Mouse (Mus musculus) forebrain, embryonic 15.5 days (tissue): ENCODE results near the gene Dhcr24. TPM values are rescaled to one million over a fixed set of nuclear protein-coding genes. Genes with fewer than 3 reads are reported as not detected.
A peak's percentile ranks its signal among the peaks of the same experiment; 100 is the strongest.

Experiments
- ATAC-seq: fragments of 200-750 bp; cut with Nextera tagmentation; replicated peaks from 2 replicates; pipeline ENCODE4 v1.8.0; 2017; ENCODE audit warnings: mild to moderate bottlenecking, moderate TSS enrichment, moderate library complexity
- H3K27ac ChIP-seq: fragments of 300-500 bp; sonication (generic); replicated peaks from 2 replicates; pipeline ENCODE4 v1.5.1; 2015; ENCODE audit warnings: mild to moderate bottlenecking, inconsistent platforms
- H3K27me3 ChIP-seq: fragments of 300-500 bp; sonication (generic); 2 replicates; pipeline ENCODE4 v1.6.1; 2015; ENCODE audit warnings: inconsistent platforms
- H3K36me3 ChIP-seq: fragments of 300-500 bp; sonication (generic); 2 replicates; pipeline ENCODE4 v1.6.1; 2015; ENCODE audit warnings: mild to moderate bottlenecking, inconsistent platforms
- H3K4me1 ChIP-seq: fragments of 300-500 bp; sonication (generic); 2 replicates; pipeline ENCODE4 v1.6.1; 2015; ENCODE audit warnings: inconsistent platforms
- H3K4me2 ChIP-seq: fragments of 300-500 bp; sonication (generic); replicated peaks from 2 replicates; pipeline ENCODE4 v1.6.1; 2015; ENCODE audit warnings: mild to moderate bottlenecking, inconsistent platforms
- H3K4me3 ChIP-seq: fragments of 300-500 bp; sonication (generic); 2 replicates; pipeline ENCODE4 v1.5.1; 2015; ENCODE audit warnings: mild to moderate bottlenecking, inconsistent platforms
- H3K9ac ChIP-seq: fragments of 300-500 bp; sonication (generic); replicated peaks from 2 replicates; pipeline ENCODE4 v1.6.1; 2015; ENCODE audit warnings: mild to moderate bottlenecking, inconsistent platforms
- H3K9me3 ChIP-seq: fragments of 300-500 bp; sonication (generic); 2 replicates; pipeline ENCODE4 v1.6.1; 2016; ENCODE audit warnings: inconsistent platforms
- WGBS: fragments of 180-500 bp; shearing (Covaris S2); methylation state at CpG from one replicate; pipeline ENCODE4 v1.1.7; 2015; ENCODE audit warnings: mixed read lengths; 5-methylcytosine and 5-hydroxymethylcytosine counted together
- polyA plus RNA-seq: library from polyadenylated mRNA; unstranded; fragments of >200 nt; fragmentation: Nextera tagmentation; extraction: Ambion mirVana; gene quantifications from 2 replicates; pipeline ENCODE4 v1.2.1, GENCODE M21; 2015

Gene Dhcr24
- polyA plus RNA-seq, 1 experiment from 2014 or later = 4.5 TPM

- no peak overlapping the region for H3K27ac ChIP-seq
- no peaks in the 10 kb centered on the region for H3K9me3 ChIP-seq
- WGBS = 57% methylated on average over 3 of the region's 3 CpGs
- H3K27me3 ChIP-seq = no peaks in the 10 kb centered on the region
- no peaks in the 10 kb centered on the region for H3K36me3 ChIP-seq
- no peaks in the 10 kb centered on the region for H3K4me1 ChIP-seq
- no peak overlapping the region for H3K4me2 ChIP-seq
- H3K4me3 ChIP-seq = no peak overlapping the region
- H3K9ac ChIP-seq = no peak overlapping the region
- no peak for ATAC-seq
These were observed 19.3 kb upstream of the Dhcr24 start for GRCm38 (mm10) chr4:106541491-106541890.

- no peak for ATAC-seq
- WGBS = 89% methylated on average over 2 of the region's 2 CpGs
These were observed 18.6 kb upstream of the Dhcr24 start for GRCm38 (mm10) chr4:106542211-106542610.

GRCm38 (mm10) chr4:106545817-106546373 lies 14.9 kb upstream of the Dhcr24 start:
- Histone ChIP-seq H3K4me3 (no peak overlapping the region), H3K27me3 (no peaks in the 10 kb centered on the region), H3K9ac (no peak overlapping the region), H3K36me3 (no peaks in the 10 kb centered on the region), H3K4me2 (no peak overlapping the region), H3K9me3 (no peaks in the 10 kb centered on the region), H3K27ac (no peak overlapping the region), H3K4me1 (no peaks in the 10 kb centered on the region)
- 75% methylated on average over 8 of the region's 8 CpGs for WGBS
- no peak for ATAC-seq

More at GRCm38 (mm10) chr4:106542211-106542610, 18.6 kb upstream of the Dhcr24 start:
- no peak overlapping the region for H3K4me3 ChIP-seq
- no peaks in the 10 kb centered on the region for H3K27me3 ChIP-seq
- no peaks in the 10 kb centered on the region for H3K9me3 ChIP-seq
- H3K27ac ChIP-seq = no peak overlapping the region
- H3K4me1 ChIP-seq = no peaks in the 10 kb centered on the region
- H3K9ac ChIP-seq = no peak overlapping the region
- no peaks in the 10 kb centered on the region for H3K36me3 ChIP-seq
- H3K4me2 ChIP-seq = no peak overlapping the region

GRCm38 (mm10) chr4:106546896-106547295 lies 13.9 kb upstream of the Dhcr24 start:
- ATAC-seq = no peak
- Histone ChIP-seq H3K27me3 (no peaks in the 10 kb centered on the region), H3K9me3 (no peaks in the 10 kb centered on the region), H3K4me2 (no peak overlapping the region), H3K4me3 (no peak overlapping the region), H3K4me1 (no peaks in the 10 kb centered on the region), H3K27ac (no peak overlapping the region), H3K36me3 (no peaks in the 10 kb centered on the region), H3K9ac (no peak overlapping the region)
- 76% methylated on average over 1 of the region's 1 CpGs for WGBS

- no peaks in the 10 kb centered on the region for H3K9me3 ChIP-seq
- 85% methylated on average over 3 of the region's 3 CpGs for WGBS
- no peaks in the 10 kb centered on the region for H3K4me1 ChIP-seq
- H3K27me3 ChIP-seq = no peaks in the 10 kb centered on the region
- no peaks in the 10 kb centered on the region for H3K36me3 ChIP-seq
- ATAC-seq = no peak
- H3K4me3 ChIP-seq = no peak overlapping the region
- H3K4me2 ChIP-seq = no peak overlapping the region
- H3K9ac ChIP-seq = no peak overlapping the region
- H3K27ac ChIP-seq = no peak overlapping the region
These were observed 12.7 kb upstream of the Dhcr24 start for GRCm38 (mm10) chr4:106548113-106548512.

GRCm38 (mm10) chr4:106550516-106551166 lies 10.2 kb upstream of the Dhcr24 start:
- H3K9ac ChIP-seq = no peak overlapping the region
- H3K4me3 ChIP-seq = no peak overlapping the region
- no peak overlapping the region for H3K27ac ChIP-seq
- ATAC-seq = no peak
- H3K4me1 ChIP-seq = no peaks in the 10 kb centered on the region
- no peaks in the 10 kb centered on the region for H3K27me3 ChIP-seq
- H3K4me2 ChIP-seq = no peak overlapping the region
- no peaks in the 10 kb centered on the region for H3K36me3 ChIP-seq
- no peaks in the 10 kb centered on the region for H3K9me3 ChIP-seq
- WGBS = 64% methylated on average over 8 of the region's 8 CpGs

GRCm38 (mm10) chr4:106557262-106557661 lies 3.6 kb upstream of the Dhcr24 start:
- peaks cover 18% of the 10 kb centered on the region for H3K4me1 ChIP-seq
- no peak overlapping the region for H3K4me3 ChIP-seq
- no peak overlapping the region for H3K9ac ChIP-seq
- no peak for ATAC-seq
- H3K9me3 ChIP-seq = no peaks in the 10 kb centered on the region
- no peaks in the 10 kb centered on the region for H3K27me3 ChIP-seq
- no peaks in the 10 kb centered on the region for H3K36me3 ChIP-seq
- H3K27ac ChIP-seq = no peak overlapping the region
- H3K4me2 ChIP-seq = no peak overlapping the region
- WGBS = 87% methylated on average over 5 of the region's 5 CpGs

- no peak overlapping the region for H3K27ac ChIP-seq
- no peak overlapping the region for H3K9ac ChIP-seq
- H3K4me2 ChIP-seq = no peak overlapping the region
- no peaks in the 10 kb centered on the region for H3K36me3 ChIP-seq
- no peak overlapping the region for H3K4me3 ChIP-seq
- WGBS = no CpG with 5 or more reads among the region's 1 CpGs
- no peaks in the 10 kb centered on the region for H3K9me3 ChIP-seq
- peaks cover 25% of the 10 kb centered on the region for H3K4me1 ChIP-seq
- H3K27me3 ChIP-seq = no peaks in the 10 kb centered on the region
- ATAC-seq = no peak
These were observed 2.9 kb upstream of the Dhcr24 start for GRCm38 (mm10) chr4:106557978-106558377.

- H3K27me3 ChIP-seq = no peaks in the 10 kb centered on the region
- H3K36me3 ChIP-seq = peaks cover 5% of the 10 kb centered on the region; the same call in 1 of the 2 replicates
- WGBS = 31% methylated on average over 13 of the region's 13 CpGs
- H3K4me3 ChIP-seq = peak overlapping the region; percentile 84; the same call in 1 of the 2 replicates
- no peak overlapping the region for H3K9ac ChIP-seq
- H3K4me2 ChIP-seq = peak overlapping the region; percentile 87
- no peaks in the 10 kb centered on the region for H3K9me3 ChIP-seq
- ATAC-seq = no peak
- H3K27ac ChIP-seq = no peak overlapping the region
- H3K4me1 ChIP-seq = peaks cover 41% of the 10 kb centered on the region
These were observed 1.3 kb upstream of the Dhcr24 start for GRCm38 (mm10) chr4:106559343-106560212.

GRCm38 (mm10) chr4:106560213-106560845 lies 509 bp upstream of the Dhcr24 start:
- 1% methylated on average over 20 of the region's 20 CpGs for WGBS
- peak overlapping the region; percentile 84 for H3K4me3 ChIP-seq
- no peak for ATAC-seq

GRCm38 (mm10) chr4:106562006-106562405 lies 1.2 kb downstream of the Dhcr24 start:
- Histone ChIP-seq H3K4me1 (peaks cover 42% of the 10 kb centered on the region), H3K4me2 (peak overlapping the region; percentile 87), H3K27ac (no peak overlapping the region), H3K4me3 (peak overlapping the region; percentile 84), H3K9me3 (no peaks in the 10 kb centered on the region), H3K27me3 (no peaks in the 10 kb centered on the region), H3K36me3 (peaks cover 16% of the 10 kb centered on the region; the same call in 1 of the 2 replicates), H3K9ac (peak overlapping the region; percentile 76)
- ATAC-seq = no peak
- 7% methylated on average over 6 of the region's 6 CpGs for WGBS

More at GRCm38 (mm10) chr4:106560213-106560845, 509 bp upstream of the Dhcr24 start:
- H3K9ac ChIP-seq = peak overlapping the region; percentile 76
- no peaks in the 10 kb centered on the region for H3K27me3 ChIP-seq
- peaks cover 42% of the 10 kb centered on the region for H3K4me1 ChIP-seq
- no peaks in the 10 kb centered on the region for H3K9me3 ChIP-seq
- peak overlapping the region; percentile 89 for H3K27ac ChIP-seq
- H3K4me2 ChIP-seq = peak overlapping the region; percentile 87
- H3K36me3 ChIP-seq = peaks cover 9% of the 10 kb centered on the region; the same call in 1 of the 2 replicates
